Mouse (Mus musculus): ENCODE results near the gene Neu1.

- peak; percentile 24; the same call in 1 of the 2 replicates for TF ChIP-seq CTCF (IDR thresholded peaks at IDR 0.05; ENCODE audit: low read depth, low read length)
- no peak for TF ChIP-seq GATA2 (IDR thresholded peaks at IDR 0.05; ENCODE audit: borderline replicate concordance, low read depth, low read length)
- TF ChIP-seq TAL1 (conservative IDR thresholded peaks at IDR 0.05; ENCODE audit: low read depth, low read length) = no peak
- no peak for TF ChIP-seq GATA1 (IDR thresholded peaks at IDR 0.05; ENCODE audit: borderline replicate concordance, low read length)
- TF ChIP-seq POLR2AphosphoS5 (IDR thresholded peaks at IDR 0.05; ENCODE audit: insufficient replicate concordance, low read depth, low read length) = no peak
These were observed 49.6 kb downstream of the Neu1 start for GRCm38 (mm10) chr17:34980655-34981054.
